Mouse (Mus musculus): ENCODE measurements around the gene Rab21. TPM values are rescaled to one million over a fixed set of nuclear protein-coding genes. Genes with fewer than 3 reads are reported as not detected.

Gene Rab21
- polyA plus RNA-seq, 1 experiment: 2.6 TPM

DNA sequence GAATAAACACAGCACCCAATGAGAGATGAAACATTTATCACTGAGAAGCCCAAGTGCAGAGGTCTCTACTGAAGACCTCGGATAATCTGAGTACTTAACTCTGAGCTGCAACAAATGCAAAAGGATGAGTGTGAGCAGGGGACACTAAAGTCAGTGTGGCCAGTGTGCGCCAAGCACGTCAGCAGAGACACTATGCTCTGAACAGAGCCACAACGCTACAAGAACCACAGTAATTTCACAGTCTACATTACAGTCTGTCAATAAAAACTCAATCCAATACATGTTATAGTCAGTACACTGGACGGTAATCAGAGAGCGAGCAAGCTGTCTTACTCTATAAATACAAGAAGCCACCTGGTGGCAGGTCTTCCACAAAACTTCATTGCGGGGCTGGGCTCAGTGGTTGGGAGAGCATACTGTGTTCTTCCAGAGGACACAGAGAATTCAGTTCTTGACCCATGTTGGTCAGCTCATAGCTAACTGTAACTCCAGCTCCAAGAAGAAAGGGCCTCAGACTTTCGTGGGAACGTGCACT lies 18.9 kb downstream of the Rab21 start:
- no peaks in the 10 kb centered on the region for H3K4me1 ChIP-seq (ENCODE audit: control insufficient read depth)
- peaks cover 72% of the 10 kb centered on the region for H3K36me3 ChIP-seq (ENCODE audit: control insufficient read depth)
- TF ChIP-seq TAL1 (IDR thresholded peaks at IDR 0.05; ENCODE audit: low read length) (no peak), GATA1 (IDR thresholded peaks at IDR 0.05; ENCODE audit: low read length) (no peak)
- H3K27me3 ChIP-seq (ENCODE audit: control insufficient read depth): no peaks in the 10 kb centered on the region
- no peaks in the 10 kb centered on the region for H3K9me3 ChIP-seq (ENCODE audit: control insufficient read depth, low read length)
- H3K4me3 ChIP-seq (replicated peaks): no peak overlapping the region

DNA sequence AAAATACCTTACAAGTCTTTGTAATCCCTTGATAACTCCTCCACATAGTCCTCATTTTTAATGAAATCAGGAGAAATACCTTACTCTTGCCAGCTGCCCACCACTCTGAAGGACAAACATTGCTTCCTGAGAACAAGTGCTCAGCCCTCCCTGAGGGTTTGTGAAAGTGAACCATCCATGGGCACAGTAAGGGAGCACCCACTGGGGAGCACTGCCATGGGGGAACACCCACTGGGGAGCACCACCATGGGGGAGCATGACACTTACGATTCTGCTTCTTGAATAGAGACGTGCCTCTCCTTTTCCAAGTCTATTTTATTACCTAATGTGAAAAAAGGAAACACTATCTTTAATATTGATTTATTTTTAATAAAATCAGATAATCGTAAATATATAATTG lies 20.2 kb downstream of the Rab21 start:
- H3K36me3 ChIP-seq (ENCODE audit: control insufficient read depth): peaks cover 72% of the 10 kb centered on the region
- no peaks in the 10 kb centered on the region for H3K4me1 ChIP-seq (ENCODE audit: control insufficient read depth)
- no peaks in the 10 kb centered on the region for H3K9me3 ChIP-seq (ENCODE audit: control insufficient read depth, low read length)
- no peak for TF ChIP-seq TAL1 (IDR thresholded peaks at IDR 0.05; ENCODE audit: low read length)
- no peak for TF ChIP-seq GATA1 (IDR thresholded peaks at IDR 0.05; ENCODE audit: low read length)
- H3K27me3 ChIP-seq (ENCODE audit: control insufficient read depth): no peaks in the 10 kb centered on the region
- no peak overlapping the region for H3K4me3 ChIP-seq (replicated peaks)

DNA sequence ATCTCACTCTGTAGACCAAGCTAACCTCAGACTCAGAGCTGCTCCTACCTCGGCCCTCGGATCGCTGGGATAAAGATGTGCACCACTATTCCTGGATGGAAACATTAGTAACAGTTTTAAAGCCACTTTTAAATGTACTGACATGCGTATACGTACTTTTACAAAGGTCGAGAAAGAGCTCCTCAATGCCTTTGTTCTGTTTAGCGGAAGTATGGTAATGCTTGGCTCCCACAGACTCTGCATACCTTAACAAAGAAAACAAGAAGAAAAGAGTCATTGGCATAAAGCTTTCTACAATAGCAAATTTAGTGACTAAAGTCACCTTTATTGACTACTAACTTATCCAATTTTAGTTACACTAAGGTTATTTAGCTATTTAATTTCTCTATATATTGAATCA lies 20.7 kb downstream of the Rab21 start:
- TF ChIP-seq TAL1 (IDR thresholded peaks at IDR 0.05; ENCODE audit: low read length) (no peak), GATA1 (IDR thresholded peaks at IDR 0.05; ENCODE audit: low read length) (no peak)
- H3K9me3 ChIP-seq (ENCODE audit: control insufficient read depth, low read length): no peaks in the 10 kb centered on the region
- no peak overlapping the region for H3K4me3 ChIP-seq (replicated peaks)
- H3K27me3 ChIP-seq (ENCODE audit: control insufficient read depth): no peaks in the 10 kb centered on the region
- H3K36me3 ChIP-seq (ENCODE audit: control insufficient read depth): peaks cover 70% of the 10 kb centered on the region
- H3K4me1 ChIP-seq (ENCODE audit: control insufficient read depth): no peaks in the 10 kb centered on the region

DNA sequence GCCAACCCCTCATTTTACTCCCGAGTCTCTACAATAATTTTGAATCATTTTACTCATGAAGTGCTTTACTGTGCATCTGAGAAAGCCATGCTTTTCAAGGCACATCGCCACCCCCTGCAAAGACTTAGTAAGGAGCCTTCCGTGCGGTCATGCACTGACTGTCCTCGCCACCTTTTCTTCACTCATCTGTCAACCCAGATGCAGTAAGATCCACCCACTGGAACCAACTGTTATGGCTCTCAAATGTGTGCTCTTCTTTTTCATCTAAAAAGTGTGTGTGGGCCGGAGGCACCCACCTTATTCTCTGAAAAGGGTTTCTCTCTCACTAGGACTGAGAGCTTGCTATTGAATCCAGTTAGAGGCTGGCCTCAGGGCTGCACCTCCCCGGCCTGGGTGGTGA lies 21.4 kb downstream of the Rab21 start:
- no peak for TF ChIP-seq TAL1 (IDR thresholded peaks at IDR 0.05; ENCODE audit: low read length)
- TF ChIP-seq GATA1 (IDR thresholded peaks at IDR 0.05; ENCODE audit: low read length): no peak
- H3K4me1 ChIP-seq (ENCODE audit: control insufficient read depth): no peaks in the 10 kb centered on the region
- H3K9me3 ChIP-seq (ENCODE audit: control insufficient read depth, low read length): no peaks in the 10 kb centered on the region
- H3K27me3 ChIP-seq (ENCODE audit: control insufficient read depth): no peaks in the 10 kb centered on the region
- no peak overlapping the region for H3K4me3 ChIP-seq (replicated peaks)
- peaks cover 67% of the 10 kb centered on the region for H3K36me3 ChIP-seq (ENCODE audit: control insufficient read depth)

DNA sequence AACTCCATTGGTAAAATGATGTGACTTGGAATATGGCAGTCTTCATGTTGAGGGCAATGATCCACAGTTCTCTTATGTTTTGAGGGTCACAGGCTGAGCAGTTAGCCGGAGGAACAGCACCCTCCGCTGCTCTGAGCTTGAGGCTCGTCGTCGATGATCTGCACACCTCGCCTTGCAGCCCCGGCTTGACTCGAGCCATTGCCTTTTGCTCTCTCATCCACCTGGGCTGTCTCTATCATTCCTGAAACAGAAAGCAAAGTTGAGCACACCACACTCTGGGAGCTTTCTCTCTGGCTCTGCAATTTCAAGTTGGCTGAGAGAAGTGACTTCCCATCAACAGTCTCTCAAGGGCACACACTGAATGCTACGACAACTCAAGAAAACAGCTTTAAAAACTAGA lies 24.7 kb downstream of the Rab21 start:
- Histone ChIP-seq H3K4me1 (ENCODE audit: control insufficient read depth) (no peaks in the 10 kb centered on the region), H3K36me3 (ENCODE audit: control insufficient read depth) (peaks cover 69% of the 10 kb centered on the region), H3K27me3 (ENCODE audit: control insufficient read depth) (no peaks in the 10 kb centered on the region), H3K4me3 (replicated peaks) (no peak overlapping the region), H3K9me3 (ENCODE audit: control insufficient read depth, low read length) (no peaks in the 10 kb centered on the region)
- TF ChIP-seq TAL1 (IDR thresholded peaks at IDR 0.05; ENCODE audit: low read length) (no peak), GATA1 (IDR thresholded peaks at IDR 0.05; ENCODE audit: low read length) (no peak)

DNA sequence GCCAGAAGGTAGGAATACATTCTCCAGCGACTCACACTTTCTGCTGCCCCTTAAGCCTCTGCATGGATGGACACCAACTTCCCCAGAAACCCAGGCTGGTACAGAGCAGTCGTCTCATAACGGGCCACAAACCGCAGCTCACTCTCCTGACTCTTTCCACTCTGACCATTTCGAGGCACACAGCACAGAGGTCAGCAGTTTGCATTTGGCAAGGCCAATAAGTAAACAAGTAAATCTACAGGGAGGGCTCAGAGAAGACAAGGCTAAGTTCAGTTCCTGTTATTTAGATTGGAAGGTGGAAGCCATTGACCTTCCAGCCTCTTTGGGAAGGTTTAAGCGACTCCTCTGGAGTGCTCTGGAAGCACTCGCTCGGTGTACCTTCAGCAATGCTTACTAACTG lies 26.5 kb downstream of the Rab21 start:
- Histone ChIP-seq H3K27me3 (ENCODE audit: control insufficient read depth) (no peaks in the 10 kb centered on the region), H3K36me3 (ENCODE audit: control insufficient read depth) (peaks cover 56% of the 10 kb centered on the region), H3K4me3 (replicated peaks) (no peak overlapping the region), H3K4me1 (ENCODE audit: control insufficient read depth) (no peaks in the 10 kb centered on the region), H3K9me3 (ENCODE audit: control insufficient read depth, low read length) (no peaks in the 10 kb centered on the region)
- no peak for TF ChIP-seq GATA1 (IDR thresholded peaks at IDR 0.05; ENCODE audit: low read length)
- no peak for TF ChIP-seq TAL1 (IDR thresholded peaks at IDR 0.05; ENCODE audit: low read length)

DNA sequence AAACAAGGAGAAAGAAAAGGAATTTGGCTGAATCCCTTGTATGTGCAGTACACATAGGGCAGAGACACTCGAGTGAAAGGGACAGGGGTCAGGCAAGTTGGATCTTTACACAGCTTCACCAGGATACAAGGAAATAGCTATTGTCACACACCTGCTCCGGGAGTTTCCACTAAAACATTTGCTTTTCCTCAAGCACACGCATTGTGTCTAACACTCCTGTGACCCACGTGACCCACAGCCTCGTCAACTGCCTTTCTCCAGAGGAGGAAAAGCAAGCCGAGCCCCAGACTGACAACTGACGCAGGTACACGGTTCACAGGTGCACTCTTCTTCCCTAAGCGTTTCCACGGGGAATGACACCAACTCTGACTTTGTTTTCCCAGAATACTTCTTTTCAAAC lies 31.2 kb downstream of the Rab21 start:
- H3K36me3 ChIP-seq (ENCODE audit: control insufficient read depth): peaks cover 20% of the 10 kb centered on the region
- TF ChIP-seq TAL1 (IDR thresholded peaks at IDR 0.05; ENCODE audit: low read length) (no peak), GATA1 (IDR thresholded peaks at IDR 0.05; ENCODE audit: low read length) (no peak)
- H3K27me3 ChIP-seq (ENCODE audit: control insufficient read depth): no peaks in the 10 kb centered on the region
- no peaks in the 10 kb centered on the region for H3K4me1 ChIP-seq (ENCODE audit: control insufficient read depth)
- no peak overlapping the region for H3K4me3 ChIP-seq (replicated peaks)
- H3K9me3 ChIP-seq (ENCODE audit: control insufficient read depth, low read length): no peaks in the 10 kb centered on the region

DNA sequence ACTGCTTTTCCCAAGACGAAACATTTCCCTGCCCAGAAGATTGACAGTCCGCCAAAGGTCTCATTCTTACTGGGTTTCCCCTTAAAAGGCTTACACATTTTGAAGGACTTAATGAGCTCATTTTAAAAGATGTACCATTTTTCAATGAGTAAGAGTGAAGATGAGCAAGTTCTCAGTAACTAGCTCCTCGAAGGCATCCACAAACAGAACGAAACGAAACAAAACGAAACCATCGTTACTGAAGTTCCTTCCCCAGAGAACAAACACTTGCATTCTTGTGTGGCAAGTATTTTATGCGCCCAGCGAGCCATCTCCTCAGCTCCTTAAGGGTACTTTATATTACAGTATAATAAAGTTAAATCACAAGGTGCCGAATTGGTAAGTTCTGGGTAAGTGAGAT lies 34.0 kb downstream of the Rab21 start:
- Histone ChIP-seq H3K4me1 (ENCODE audit: control insufficient read depth) (no peaks in the 10 kb centered on the region), H3K36me3 (ENCODE audit: control insufficient read depth) (peaks cover 2% of the 10 kb centered on the region), H3K4me3 (replicated peaks) (no peak overlapping the region), H3K9me3 (ENCODE audit: control insufficient read depth, low read length) (no peaks in the 10 kb centered on the region), H3K27me3 (ENCODE audit: control insufficient read depth) (no peaks in the 10 kb centered on the region)
- TF ChIP-seq TAL1 (IDR thresholded peaks at IDR 0.05; ENCODE audit: low read length) (no peak), GATA1 (IDR thresholded peaks at IDR 0.05; ENCODE audit: low read length) (no peak)

DNA sequence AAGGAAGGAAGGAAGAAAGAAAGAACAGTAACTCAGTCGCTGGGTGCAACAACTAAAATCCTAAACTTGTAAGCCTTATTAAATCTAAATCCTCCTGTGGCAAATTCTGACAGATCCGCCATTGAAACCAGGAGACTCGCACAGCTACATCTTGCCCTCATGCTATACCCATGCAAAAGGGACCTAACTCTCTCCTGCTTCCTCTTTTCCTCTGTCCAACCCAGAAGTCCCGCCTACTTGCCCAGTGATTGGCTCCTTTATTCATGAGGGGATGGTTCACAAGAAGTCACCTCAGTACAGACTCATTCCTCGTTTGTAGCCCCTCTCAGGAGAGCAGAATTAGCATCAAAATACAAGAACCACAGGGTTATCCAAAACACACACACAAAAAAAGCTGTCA lies 43.7 kb downstream of the Rab21 start:
- H3K9me3 ChIP-seq (ENCODE audit: control insufficient read depth, low read length): no peaks in the 10 kb centered on the region
- H3K4me1 ChIP-seq (ENCODE audit: control insufficient read depth): no peaks in the 10 kb centered on the region
- no peaks in the 10 kb centered on the region for H3K36me3 ChIP-seq (ENCODE audit: control insufficient read depth)
- TF ChIP-seq GATA1 (IDR thresholded peaks at IDR 0.05; ENCODE audit: low read length) (no peak), TAL1 (IDR thresholded peaks at IDR 0.05; ENCODE audit: low read length) (no peak)
- no peaks in the 10 kb centered on the region for H3K27me3 ChIP-seq (ENCODE audit: control insufficient read depth)
- no peak overlapping the region for H3K4me3 ChIP-seq (replicated peaks)

Data from erythroblast, embryonic 14.5 days (primary cell).